Mouse (Mus musculus) hindbrain, embryonic 15.5 days (tissue): ENCODE data around the gene C1qb. TPM values are rescaled to one million over a fixed set of nuclear protein-coding genes. Genes with fewer than 3 reads are reported as not detected.

Experiments
- ATAC-seq: fragments of 200-750 bp; cut with Nextera tagmentation; 2 replicates; pipeline ENCODE4 v1.8.0; 2017; ENCODE audit warnings: low read depth, moderate number of reproducible peaks, moderate TSS enrichment; ENCODE audit not compliant: low FRiP score
- H3K27ac ChIP-seq: fragments of 300-500 bp; sonication (generic); replicated peaks from 2 replicates; pipeline ENCODE4 v1.5.1; 2015; ENCODE audit warnings: mild to moderate bottlenecking, inconsistent platforms
- H3K27me3 ChIP-seq: fragments of 300-500 bp; sonication (generic); 2 replicates; pipeline ENCODE4 v1.6.1; 2015; ENCODE audit warnings: control low read depth, inconsistent platforms
- H3K36me3 ChIP-seq: fragments of 300-500 bp; sonication (generic); 2 replicates; pipeline ENCODE4 v1.6.1; 2015; ENCODE audit warnings: control low read depth, inconsistent platforms
- H3K4me1 ChIP-seq: fragments of 300-500 bp; sonication (generic); replicated peaks from 2 replicates; pipeline ENCODE4 v1.6.1; 2015; ENCODE audit warnings: control low read depth, inconsistent platforms
- H3K4me2 ChIP-seq: fragments of 300-500 bp; sonication (generic); 2 replicates; pipeline ENCODE4 v1.6.1; 2015; ENCODE audit warnings: moderate library complexity, mild to moderate bottlenecking, inconsistent platforms
- H3K4me3 ChIP-seq: fragments of 300-500 bp; sonication (generic); 2 replicates; pipeline ENCODE4 v1.5.1; 2015; ENCODE audit warnings: mild to moderate bottlenecking, inconsistent platforms
- H3K9ac ChIP-seq: fragments of 300-500 bp; sonication (generic); 2 replicates; pipeline ENCODE4 v1.6.1; 2015; ENCODE audit warnings: inconsistent platforms
- H3K9me3 ChIP-seq: fragments of 300-500 bp; sonication (generic); 2 replicates; pipeline ENCODE4 v1.6.1; 2016; ENCODE audit warnings: control low read depth, inconsistent platforms
- whole genome bisulfite sequencing: fragments of 180-500 bp; shearing (Covaris S2); methylation state at CpG from one replicate; pipeline ENCODE4 v1.1.7; 2015; 5-methylcytosine and 5-hydroxymethylcytosine counted together
- polyA plus RNA-seq: library from polyadenylated mRNA; unstranded; fragments of >200 nt; fragmentation: Nextera tagmentation; extraction: Ambion mirVana; gene quantifications from 2 replicates; pipeline ENCODE4 v1.2.1, GENCODE M21; 2015

C1qb gene
- polyA plus RNA-seq, 1 experiment from 2014 or later = 42.6 TPM

- Histone ChIP-seq H3K4me2 (no peak overlapping the region), H3K4me1 (peaks cover 51% of the 10 kb centered on the region), H3K36me3 (no peaks in the 10 kb centered on the region), H3K27me3 (no peaks in the 10 kb centered on the region), H3K27ac (no peak overlapping the region), H3K9ac (no peak overlapping the region), H3K4me3 (no peak overlapping the region), H3K9me3 (no peaks in the 10 kb centered on the region)
- 38% methylated on average over 9 of the region's 9 CpGs for WGBS
- ATAC-seq = no peak
Observed at GRCm38 (mm10) chr4:136863517-136863916, 22.5 kb downstream of the C1qb start.

GRCm38 (mm10) chr4:136862411-136862810 is 23.6 kb downstream of the C1qb start:
- no peak overlapping the region for H3K9ac ChIP-seq
- ATAC-seq = no peak
- 73% methylated on average over 2 of the region's 2 CpGs for WGBS
- H3K4me1 ChIP-seq = peaks cover 41% of the 10 kb centered on the region
- H3K9me3 ChIP-seq = no peaks in the 10 kb centered on the region
- H3K4me2 ChIP-seq = no peak overlapping the region
- H3K36me3 ChIP-seq = no peaks in the 10 kb centered on the region
- no peaks in the 10 kb centered on the region for H3K27me3 ChIP-seq
- no peak overlapping the region for H3K27ac ChIP-seq
- H3K4me3 ChIP-seq = no peak overlapping the region

GRCm38 (mm10) chr4:136861806-136862205 is 24.2 kb downstream of the C1qb start:
- no peaks in the 10 kb centered on the region for H3K9me3 ChIP-seq
- H3K4me1 ChIP-seq = peaks cover 40% of the 10 kb centered on the region
- H3K9ac ChIP-seq = no peak overlapping the region
- H3K36me3 ChIP-seq = no peaks in the 10 kb centered on the region
- H3K27ac ChIP-seq = no peak overlapping the region
- H3K4me2 ChIP-seq = no peak overlapping the region
- ATAC-seq = no peak
- 11% methylated on average over 17 of the region's 17 CpGs for WGBS
- no peaks in the 10 kb centered on the region for H3K27me3 ChIP-seq
- no peak overlapping the region for H3K4me3 ChIP-seq

- ATAC-seq = no peak
- no peak overlapping the region for H3K9ac ChIP-seq
- no peak overlapping the region for H3K4me2 ChIP-seq
- no peak overlapping the region for H3K4me3 ChIP-seq
- H3K27me3 ChIP-seq = no peaks in the 10 kb centered on the region
- no peaks in the 10 kb centered on the region for H3K36me3 ChIP-seq
- H3K4me1 ChIP-seq = peaks cover 26% of the 10 kb centered on the region
- 89% methylated on average over 7 of the region's 7 CpGs for WGBS
- H3K27ac ChIP-seq = no peak overlapping the region
- no peaks in the 10 kb centered on the region for H3K9me3 ChIP-seq
Observed at GRCm38 (mm10) chr4:136860022-136860421, 26.0 kb downstream of the C1qb start.

- Histone ChIP-seq H3K27ac (no peak overlapping the region), H3K4me3 (no peak overlapping the region), H3K4me1 (peaks cover 5% of the 10 kb centered on the region; the same call in 1 of the 2 replicates), H3K9ac (no peak overlapping the region), H3K9me3 (no peaks in the 10 kb centered on the region), H3K4me2 (no peak overlapping the region), H3K27me3 (no peaks in the 10 kb centered on the region), H3K36me3 (no peaks in the 10 kb centered on the region)
- 33% methylated on average over 6 of the region's 6 CpGs for WGBS
- no peak for ATAC-seq
Observed at GRCm38 (mm10) chr4:136855081-136855480, 30.9 kb downstream of the C1qb start.

GRCm38 (mm10) chr4:136852989-136853388 is 33.0 kb downstream of the C1qb start:
- ATAC-seq = no peak

GRCm38 (mm10) chr4:136852119-136852518 is 33.9 kb downstream of the C1qb start:
- peaks cover 11% of the 10 kb centered on the region for H3K4me1 ChIP-seq
- ATAC-seq = no peak
- no peak overlapping the region for H3K27ac ChIP-seq
- WGBS = 53% methylated on average over 5 of the region's 5 CpGs
- no peaks in the 10 kb centered on the region for H3K27me3 ChIP-seq
- H3K9me3 ChIP-seq = no peaks in the 10 kb centered on the region
- no peak overlapping the region for H3K4me2 ChIP-seq
- H3K9ac ChIP-seq = no peak overlapping the region
- no peaks in the 10 kb centered on the region for H3K36me3 ChIP-seq
- H3K4me3 ChIP-seq = no peak overlapping the region

More at GRCm38 (mm10) chr4:136852989-136853388, 33.0 kb downstream of the C1qb start:
- Histone ChIP-seq H3K9ac (no peak overlapping the region), H3K27me3 (no peaks in the 10 kb centered on the region), H3K36me3 (no peaks in the 10 kb centered on the region), H3K4me3 (no peak overlapping the region), H3K4me1 (peaks cover 8% of the 10 kb centered on the region), H3K4me2 (no peak overlapping the region), H3K27ac (no peak overlapping the region), H3K9me3 (no peaks in the 10 kb centered on the region)
- 85% methylated on average over 12 of the region's 12 CpGs for WGBS

GRCm38 (mm10) chr4:136848565-136848964 is 37.4 kb downstream of the C1qb start:
- Histone ChIP-seq H3K4me2 (no peak overlapping the region), H3K27ac (no peak overlapping the region), H3K4me3 (no peak overlapping the region), H3K4me1 (peaks cover 18% of the 10 kb centered on the region), H3K27me3 (no peaks in the 10 kb centered on the region), H3K36me3 (no peaks in the 10 kb centered on the region), H3K9me3 (no peaks in the 10 kb centered on the region), H3K9ac (no peak overlapping the region)
- 70% methylated on average over 4 of the region's 4 CpGs for WGBS
- no peak for ATAC-seq

GRCm38 (mm10) chr4:136847166-136847565 is 38.8 kb downstream of the C1qb start:
- WGBS = 61% methylated on average over 6 of the region's 6 CpGs
- no peak overlapping the region for H3K27ac ChIP-seq
- no peaks in the 10 kb centered on the region for H3K27me3 ChIP-seq
- H3K9ac ChIP-seq = no peak overlapping the region
- no peaks in the 10 kb centered on the region for H3K36me3 ChIP-seq
- peaks cover 16% of the 10 kb centered on the region for H3K4me1 ChIP-seq
- no peak for ATAC-seq
- no peaks in the 10 kb centered on the region for H3K9me3 ChIP-seq
- no peak overlapping the region for H3K4me3 ChIP-seq
- no peak overlapping the region for H3K4me2 ChIP-seq

- no peak overlapping the region for H3K9ac ChIP-seq
- no peak overlapping the region for H3K27ac ChIP-seq
- H3K36me3 ChIP-seq = no peaks in the 10 kb centered on the region
- H3K4me3 ChIP-seq = no peak overlapping the region
- no peak overlapping the region for H3K4me2 ChIP-seq
- H3K27me3 ChIP-seq = no peaks in the 10 kb centered on the region
- H3K9me3 ChIP-seq = no peaks in the 10 kb centered on the region
- peaks cover 22% of the 10 kb centered on the region for H3K4me1 ChIP-seq
- WGBS = 90% methylated on average over 10 of the region's 10 CpGs
- ATAC-seq = no peak
Observed at GRCm38 (mm10) chr4:136842802-136843201, 43.2 kb downstream of the C1qb start.

- H3K4me1 ChIP-seq = peaks cover 28% of the 10 kb centered on the region
- no peaks in the 10 kb centered on the region for H3K27me3 ChIP-seq
- no peak overlapping the region for H3K9ac ChIP-seq
- no peaks in the 10 kb centered on the region for H3K9me3 ChIP-seq
- WGBS = 79% methylated on average over 4 of the region's 4 CpGs
- no peak overlapping the region for H3K4me3 ChIP-seq
- no peak overlapping the region for H3K27ac ChIP-seq
- no peak for ATAC-seq
- no peak overlapping the region for H3K4me2 ChIP-seq
- no peaks in the 10 kb centered on the region for H3K36me3 ChIP-seq
Observed at GRCm38 (mm10) chr4:136842033-136842432, 44.0 kb downstream of the C1qb start.

GRCm38 (mm10) chr4:136841056-136841455 is 44.9 kb downstream of the C1qb start:
- Histone ChIP-seq H3K4me2 (no peak overlapping the region), H3K27me3 (no peaks in the 10 kb centered on the region), H3K4me3 (no peak overlapping the region), H3K36me3 (no peaks in the 10 kb centered on the region), H3K9ac (no peak overlapping the region), H3K4me1 (peaks cover 30% of the 10 kb centered on the region), H3K9me3 (no peaks in the 10 kb centered on the region), H3K27ac (no peak overlapping the region)
- WGBS = 6% methylated on average over 5 of the region's 5 CpGs
- no peak for ATAC-seq

- H3K9ac ChIP-seq = no peak overlapping the region
- WGBS = 35% methylated on average over 9 of the region's 9 CpGs
- H3K27me3 ChIP-seq = no peaks in the 10 kb centered on the region
- H3K9me3 ChIP-seq = no peaks in the 10 kb centered on the region
- ATAC-seq = no peak
- no peak overlapping the region for H3K27ac ChIP-seq
- no peak overlapping the region for H3K4me3 ChIP-seq
- peaks cover 42% of the 10 kb centered on the region for H3K4me1 ChIP-seq
- no peak overlapping the region for H3K4me2 ChIP-seq
- H3K36me3 ChIP-seq = no peaks in the 10 kb centered on the region
Observed at GRCm38 (mm10) chr4:136838462-136838861, 47.5 kb downstream of the C1qb start.
